Mouse (Mus musculus) forebrain, postnatal 0 days (tissue): ENCODE measurements around the gene Cdc5l. TPM values are rescaled to one million over a fixed set of nuclear protein-coding genes. Genes with fewer than 3 reads are reported as not detected.
A peak's percentile ranks its signal among the peaks of the same experiment; 100 is the strongest.
"Not testable (repeated sequence)": the region's sequence is repeated elsewhere in the genome, so short reads cannot be mapped to it uniquely, and the experiment has no call there.

ENCODE experiments used
- ATAC-seq: fragments of 200-750 bp; cut with Nextera tagmentation; 2 replicates; pipeline ENCODE4 v1.8.0; 2017; ENCODE audit warnings: mild to moderate bottlenecking, moderate library complexity
- DNase-seq: peaks from one replicate; pipeline ENCODE4 v3.0.0-alpha.2; 2015
- H3K27ac ChIP-seq: fragments of 300-500 bp; sonication (generic); 2 replicates; pipeline ENCODE4 v1.5.1; 2014; ENCODE audit warnings: low read depth, mild to moderate bottlenecking, antibody characterized with exemption, low read length, moderate library complexity, mixed read lengths
- H3K27me3 ChIP-seq: fragments of 300-500 bp; sonication (generic); 2 replicates; pipeline ENCODE4 v1.6.1; 2014; ENCODE audit warnings: mild to moderate bottlenecking, low read length, mixed read lengths; ENCODE audit not compliant: insufficient read depth
- H3K36me3 ChIP-seq: fragments of 300-500 bp; sonication (generic); 2 replicates; pipeline ENCODE4 v1.6.1; 2014; ENCODE audit warnings: mild to moderate bottlenecking, moderate library complexity; ENCODE audit not compliant: insufficient read depth
- H3K4me1 ChIP-seq: fragments of 300-500 bp; sonication (generic); 2 replicates; pipeline ENCODE4 v1.6.1; 2014; ENCODE audit warnings: antibody characterized with exemption; ENCODE audit not compliant: insufficient read depth
- H3K4me2 ChIP-seq: fragments of 300-500 bp; sonication (generic); 2 replicates; pipeline ENCODE4 v1.6.1; 2014; ENCODE audit warnings: low read depth, mild to moderate bottlenecking, moderate library complexity
- H3K4me3 ChIP-seq: fragments of 300-500 bp; sonication (generic); 2 replicates; pipeline ENCODE4 v1.5.1; 2014; ENCODE audit warnings: low read depth, low read length, mixed read lengths
- H3K9ac ChIP-seq: fragments of 300-500 bp; sonication (generic); 2 replicates; pipeline ENCODE4 v1.6.1; 2014; ENCODE audit warnings: mild to moderate bottlenecking
- H3K9me3 ChIP-seq: fragments of 300-500 bp; sonication (generic); 2 replicates; pipeline ENCODE4 v1.6.1; 2016; ENCODE audit warnings: low read length
- CTCF ChIP-seq: sonication (generic); IDR thresholded peaks from 2 replicates; pipeline ENCODE4 v1.5.1; 2016; ENCODE audit warnings: antibody characterized with exemption, control low read depth, low read depth
- WGBS: fragments of 180-500 bp; shearing (Covaris S2); extraction: QIAGEN DNeasy Blood & Tissue Kit; methylation state at CpG from one replicate; pipeline ENCODE4 v1.1.7; 2014; 5-methylcytosine and 5-hydroxymethylcytosine counted together
- polyA plus RNA-seq: library from polyadenylated mRNA; unstranded; fragments of >200 nt; fragmentation: Nextera tagmentation; extraction: Ambion mirVana; gene quantifications from 2 replicates; pipeline ENCODE4 v1.2.1, GENCODE M21; 2015
- total RNA-seq: library from RNA; depleted of rRNA; stranded (reverse); fragments of >200 nt; gene quantifications from 2 replicates; pipeline ENCODE4 v1.2.3, GENCODE M21; 2014

The Cdc5l gene
- total and polyA plus RNA-seq, 2 experiments from 2014 or later = 49.5 to 55.3 TPM

GRCm38 (mm10) chr17:45445923-45446322 lies 12.4 kb upstream of the Cdc5l start:
- 79% methylated on average over 4 of the region's 4 CpGs for WGBS
- H3K4me2 ChIP-seq = no peak overlapping the region
- no peaks in the 10 kb centered on the region for H3K27me3 ChIP-seq
- no peak overlapping the region for H3K9ac ChIP-seq
- TF ChIP-seq CTCF = no peak
- no peaks in the 10 kb centered on the region for H3K4me1 ChIP-seq
- no peaks in the 10 kb centered on the region for H3K9me3 ChIP-seq
- H3K27ac ChIP-seq = no peak overlapping the region
- H3K4me3 ChIP-seq = no peak overlapping the region
- no peak for DNase-seq
- no peak for ATAC-seq
- peaks cover 3% of the 10 kb centered on the region; the same call in 1 of the 2 replicates for H3K36me3 ChIP-seq

GRCm38 (mm10) chr17:45434262-45434590 lies 689 bp upstream of the Cdc5l start:
- no peak for ATAC-seq
- Histone ChIP-seq H3K36me3 (0 out of 2 replicates have a peak, but pooled peaks cover 4% of the 10 kb centered on the region), H3K4me1 (peaks cover 14% of the 10 kb centered on the region)

GRCm38 (mm10) chr17:45432706-45433398 lies 685 bp downstream of the Cdc5l start:
- Histone ChIP-seq H3K9me3 (no peaks in the 10 kb centered on the region), H3K4me1 (peaks cover 14% of the 10 kb centered on the region), H3K4me2 (peak overlapping the region; percentile 94), H3K4me3 (peak overlapping the region; percentile 90), H3K27ac (peak overlapping the region; percentile 95), H3K36me3 (0 out of 2 replicates have a peak, but pooled peaks cover 4% of the 10 kb centered on the region), H3K27me3 (no peaks in the 10 kb centered on the region), H3K9ac (peak overlapping the region; percentile 88)
- WGBS = 1% methylated on average over 62 of the region's 62 CpGs
- DNase-seq = peak; percentile 5
- TF ChIP-seq CTCF = no peak
- ATAC-seq = peak; percentile 76

More at GRCm38 (mm10) chr17:45434262-45434590, 689 bp upstream of the Cdc5l start:
- H3K9ac ChIP-seq = peak overlapping the region; percentile 88
- H3K4me3 ChIP-seq = peak overlapping the region; percentile 90
- no peaks in the 10 kb centered on the region for H3K9me3 ChIP-seq
- 10% methylated on average over 12 of the region's 12 CpGs for WGBS
- no peaks in the 10 kb centered on the region for H3K27me3 ChIP-seq
- TF ChIP-seq CTCF = no peak
- peak overlapping the region; percentile 95 for H3K27ac ChIP-seq
- DNase-seq = no peak
- H3K4me2 ChIP-seq = peak overlapping the region; percentile 74

- no peaks in the 10 kb centered on the region for H3K27me3 ChIP-seq
- peak overlapping the region; percentile 90 for H3K4me3 ChIP-seq
- ATAC-seq (no peak), DNase-seq (no peak)
- 75% methylated on average over 3 of the region's 3 CpGs for WGBS
- H3K9me3 ChIP-seq = no peaks in the 10 kb centered on the region
- H3K36me3 ChIP-seq = peaks cover 9% of the 10 kb centered on the region; the same call in 1 of the 2 replicates
- H3K4me1 ChIP-seq = peaks cover 14% of the 10 kb centered on the region
- peak overlapping the region; percentile 94 for H3K4me2 ChIP-seq
- H3K27ac ChIP-seq = no peak overlapping the region
- peak overlapping the region; percentile 88; the same call in 1 of the 2 replicates for H3K9ac ChIP-seq
- TF ChIP-seq CTCF = no peak
Observed at GRCm38 (mm10) chr17:45432007-45432406, 1.5 kb downstream of the Cdc5l start.

- H3K9ac ChIP-seq = no peak overlapping the region
- H3K27me3 ChIP-seq = no peaks in the 10 kb centered on the region
- H3K36me3 ChIP-seq = peaks cover 59% of the 10 kb centered on the region
- DNase-seq (no peak), ATAC-seq (no peak)
- H3K4me2 ChIP-seq = no peak overlapping the region
- H3K4me3 ChIP-seq = no peak overlapping the region
- H3K4me1 ChIP-seq = no peaks in the 10 kb centered on the region
- WGBS = 86% methylated on average over 2 of the region's 2 CpGs
- no peak overlapping the region for H3K27ac ChIP-seq
- no peaks in the 10 kb centered on the region for H3K9me3 ChIP-seq
- TF ChIP-seq CTCF = no peak
Observed at GRCm38 (mm10) chr17:45417387-45417786, 16.1 kb downstream of the Cdc5l start.

- H3K9ac ChIP-seq, H3K4me2 ChIP-seq, H3K9me3 ChIP-seq, H3K4me3 ChIP-seq, H3K4me1 ChIP-seq, ATAC-seq, H3K27ac ChIP-seq, DNase-seq, H3K27me3 ChIP-seq: not testable (repeated sequence)
- WGBS = 94% methylated on average over 2 of the region's 2 CpGs
- peaks cover 73% of the 10 kb centered on the region for H3K36me3 ChIP-seq
Observed at GRCm38 (mm10) chr17:45411617-45412016, 21.9 kb downstream of the Cdc5l start.

- H3K4me3 ChIP-seq = no peak overlapping the region
- H3K36me3 ChIP-seq = peaks cover 72% of the 10 kb centered on the region
- H3K4me2 ChIP-seq = no peak overlapping the region
- 97% methylated on average over 2 of the region's 2 CpGs for WGBS
- no peak for TF ChIP-seq CTCF
- no peaks in the 10 kb centered on the region for H3K27me3 ChIP-seq
- no peak overlapping the region for H3K9ac ChIP-seq
- no peaks in the 10 kb centered on the region for H3K4me1 ChIP-seq
- H3K27ac ChIP-seq = no peak overlapping the region
- ATAC-seq (no peak), DNase-seq (no peak)
- no peaks in the 10 kb centered on the region for H3K9me3 ChIP-seq
Observed at GRCm38 (mm10) chr17:45408719-45409118, 24.8 kb downstream of the Cdc5l start.
